Mouse (Mus musculus) CH12.LX (cell line): ENCODE measurements at regions not wholly inside any gene's neighbourhood (a gene's known extent, or its start where the extent isn't known, plus 50 kb on each side); places are given as distances from the start of the nearest gene placed in this dataset.

Source experiments
- DNase-seq: peaks from one replicate; pipeline ENCODE4 v3.0.0-alpha.2; 2013; ENCODE audit errors: extremely low read depth
- H3K27ac ChIP-seq: 2 replicates; pipeline ENCODE4 v1.5.1; 2012; ENCODE audit warnings: low read depth, mild to moderate bottlenecking, control low read depth, moderate library complexity; ENCODE audit not compliant: insufficient read depth
- H3K27me3 ChIP-seq: replicated peaks from 2 replicates; pipeline ENCODE3; 2012; ENCODE audit warnings: inconsistent platforms
- H3K36me3 ChIP-seq, 2 experiments: replicated peaks in 1 of 2; 2 replicates each; pipeline versions ENCODE3 to v1.6.1; 2012; ENCODE audit warnings: inconsistent platforms in 1 of 2, low read length in 1 of 2, mild to moderate bottlenecking in 1 of 2, mixed read lengths in 1 of 2, moderate library complexity in 1 of 2; ENCODE audit not compliant: control insufficient read depth in 1 of 2, insufficient read depth in 1 of 2
- H3K4me1 ChIP-seq, 2 experiments: 2 replicates each; pipeline ENCODE4 v1.6.1; 2012; ENCODE audit warnings: inconsistent platforms in 1 of 2, moderate library complexity in 1 of 2; ENCODE audit not compliant: insufficient read depth in 2 of 2, control insufficient read depth in 1 of 2
- H3K4me2 ChIP-seq: 2 replicates; pipeline ENCODE4 v1.6.1; 2012; ENCODE audit warnings: low read depth, mild to moderate bottlenecking, control low read depth; ENCODE audit not compliant: poor library complexity, insufficient read depth, severe bottlenecking
- H3K4me3 ChIP-seq, 3 experiments: fragments of 150-350 bp in 1 of 3; sonication (generic) in 1 of 3; replicated peaks in 1 of 3; 2 replicates each; pipeline versions ENCODE3 to v1.5.1; 2011 to 2012; ENCODE audit warnings: low read depth in 2 of 3, low read length in 2 of 3, mild to moderate bottlenecking in 2 of 3, moderate library complexity in 2 of 3, control low read depth in 1 of 3, improper control_type of control experiment in 1 of 3, inconsistent platforms in 1 of 3, mixed read lengths in 1 of 3; ENCODE audit not compliant: poor library complexity in 1 of 3
- H3K79me2 ChIP-seq: replicated peaks from 2 replicates; pipeline ENCODE4 v1.6.1; 2012; ENCODE audit warnings: mild to moderate bottlenecking, moderate library complexity; ENCODE audit not compliant: control insufficient read depth, poor library complexity, insufficient read depth, severe bottlenecking; ENCODE audit errors: extremely low read depth
- H3K9ac ChIP-seq: 2 replicates; pipeline ENCODE4 v1.6.1; 2012; ENCODE audit warnings: low read depth, mild to moderate bottlenecking, control low read depth, moderate library complexity; ENCODE audit not compliant: insufficient read depth
- H3K9me3 ChIP-seq: replicated peaks from 2 replicates; pipeline ENCODE3; 2012; ENCODE audit warnings: low read length, inconsistent platforms, mixed read lengths
- MAX ChIP-seq: IDR thresholded peaks from 2 replicates; pipeline ENCODE4 v1.6.1; 2011; ENCODE audit warnings: low read length, improper control_type of control experiment
- MAZ ChIP-seq: IDR thresholded peaks from 2 replicates; pipeline ENCODE4 v1.6.1; 2012; ENCODE audit warnings: low read depth, mild to moderate bottlenecking, inconsistent platforms, low read length, improper control_type of control experiment, moderate library complexity
- MYC ChIP-seq: IDR thresholded peaks from 2 replicates; pipeline ENCODE4 v1.6.1; 2011; ENCODE audit warnings: low read depth, mild to moderate bottlenecking, improper control_type of control experiment, low read length
- NRF1 ChIP-seq: IDR thresholded peaks from 2 replicates; pipeline ENCODE4 v1.6.1; 2014; ENCODE audit warnings: low read depth, mild to moderate bottlenecking, inconsistent platforms, low read length, improper control_type of control experiment, moderate library complexity
- RAD21 ChIP-seq: IDR thresholded peaks from 2 replicates; pipeline ENCODE4 v1.6.1; 2011; ENCODE audit warnings: low read depth, mild to moderate bottlenecking, low read length, improper control_type of control experiment, moderate library complexity
- RCOR1 ChIP-seq: conservative IDR thresholded peaks from 2 replicates; pipeline ENCODE4 v1.6.1; 2012; ENCODE audit warnings: low read depth, mild to moderate bottlenecking, inconsistent platforms, low read length, improper control_type of control experiment
- SMC3 ChIP-seq: IDR thresholded peaks from 2 replicates; pipeline ENCODE4 v1.6.1; 2011; ENCODE audit warnings: low read depth, low read length, improper control_type of control experiment
- TCF12 ChIP-seq: IDR thresholded peaks from 2 replicates; pipeline ENCODE4 v1.6.1; 2014; ENCODE audit warnings: low read depth, mild to moderate bottlenecking, inconsistent platforms, low read length, improper control_type of control experiment
- USF1 ChIP-seq: IDR thresholded peaks from 2 replicates; pipeline ENCODE4 v1.6.1; 2014; ENCODE audit warnings: low read depth, mild to moderate bottlenecking, inconsistent platforms, low read length, improper control_type of control experiment
- ZMIZ1 ChIP-seq: IDR thresholded peaks from 2 replicates; pipeline ENCODE4 v1.6.1; 2012; ENCODE audit warnings: low read depth, mild to moderate bottlenecking, inconsistent platforms, low read length, improper control_type of control experiment
- ZNF384 ChIP-seq: IDR thresholded peaks from 2 replicates; pipeline ENCODE4 v1.6.1; 2012; ENCODE audit warnings: low read depth, low read length, improper control_type of control experiment, inconsistent platforms
- dilution Hi-C: fragments of 300-500 bp; cut with MboI; formaldehyde crosslinking; loops from 2 replicates; pipeline ENCODE4 v1.14.3; 2020; ENCODE audit warnings: low sequenced_read_pairs; ENCODE audit not compliant: extremely low pct_unique_long_range_greater_than_20kb, extremely low pct_ligation_motif_present
- in situ Hi-C: fragments of 300-500 bp; cut with MboI; formaldehyde crosslinking; loops from 3 replicates; pipeline ENCODE4 v1.14.3; 2019; ENCODE audit warnings: low sequenced_read_pairs, low pct_ligation_motif_present, low pct_unique_long_range_greater_than_20kb, mixed read lengths

GRCm38 (mm10) chr13:72167434-72167833 lies 203.9 kb upstream of the Irx1 start:
- Histone ChIP-seq H3K27ac (no peak overlapping the region), H3K79me2 (no peaks in the 10 kb centered on the region), H3K27me3 (no peaks in the 10 kb centered on the region), H3K4me3 (no peak overlapping the region), H3K9ac (no peak overlapping the region), H3K9me3 (peaks cover 71% of the 10 kb centered on the region), H3K36me3 (no peaks in the 10 kb centered on the region), H3K4me1 (no peaks in the 10 kb centered on the region), H3K4me2 (no peak overlapping the region)
- DNase-seq, result no peak
- TF ChIP-seq USF1 (no peak), MAX (no peak), RAD21 (no peak)
- dilution Hi-C loops, result no loop called here
- in situ Hi-C loops, result no loop called here

DNA sequence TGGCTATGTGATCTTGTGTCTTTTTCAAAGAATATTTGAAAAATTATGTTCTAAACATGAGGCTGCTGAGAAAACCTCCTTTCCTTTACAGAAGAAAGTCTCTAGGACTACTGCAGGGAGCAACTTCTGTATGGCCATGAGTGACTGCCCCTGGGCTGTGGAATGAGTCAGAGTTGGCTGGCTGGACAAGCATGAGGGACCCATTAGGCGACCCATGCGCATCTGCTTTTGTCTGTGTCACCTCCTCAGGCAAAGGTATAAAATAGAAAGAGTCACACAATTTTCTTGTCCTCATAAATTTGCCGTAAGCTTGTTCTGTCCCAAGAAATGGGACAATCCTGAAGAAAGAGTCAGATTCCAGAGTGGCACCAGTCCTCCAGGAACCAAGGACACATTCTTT lies 220.1 kb upstream of the Irx1 start:
- Histone ChIP-seq H3K9ac (no peak overlapping the region), H3K36me3 (no peaks in the 10 kb centered on the region), H3K9me3 (peaks cover 70% of the 10 kb centered on the region), H3K27me3 (no peaks in the 10 kb centered on the region), H3K27ac (no peak overlapping the region), H3K4me2 (no peak overlapping the region), H3K4me3 (no peak overlapping the region), H3K4me1 (no peaks in the 10 kb centered on the region), H3K79me2 (no peaks in the 10 kb centered on the region)
- DNase-seq, result no peak
- dilution Hi-C loops (no loop called here), in situ Hi-C loops (no loop called here)
- TF ChIP-seq ZMIZ1, result no peak

DNA sequence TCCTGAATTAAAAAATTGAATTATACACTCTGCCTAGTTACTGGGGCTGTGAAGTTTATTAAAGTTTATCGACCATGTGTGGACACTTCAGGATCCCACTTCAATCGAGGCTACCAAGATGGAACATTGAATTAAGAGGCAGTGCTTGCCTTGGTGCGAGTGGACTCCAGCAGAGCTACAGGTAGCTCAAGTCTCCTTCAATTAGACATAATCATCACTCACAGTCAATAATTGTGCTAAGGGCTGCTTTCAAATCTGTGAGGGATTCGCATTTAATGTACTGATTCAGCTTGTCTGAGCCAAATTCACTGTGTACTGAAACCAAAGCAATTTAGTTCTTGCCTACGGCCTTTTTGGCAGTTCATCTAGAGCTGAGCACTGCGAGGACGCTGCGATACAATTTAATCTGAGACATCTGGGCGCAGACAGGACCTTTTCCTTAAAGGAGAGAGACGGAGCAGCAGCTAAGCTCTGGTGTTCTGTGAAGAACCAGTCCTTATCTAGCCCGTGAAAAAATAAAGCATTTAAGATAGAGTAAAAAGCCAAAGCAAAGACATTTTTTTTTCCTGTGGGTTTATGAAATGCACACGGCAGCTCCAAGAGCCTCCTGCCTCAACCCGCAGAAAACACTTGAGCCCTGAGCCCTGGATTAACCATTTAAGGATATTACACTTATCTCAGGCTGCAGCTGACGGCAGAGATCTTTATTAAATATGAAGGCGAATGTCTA lies 220.8 kb upstream of the Irx1 start:
- Histone ChIP-seq H3K9ac (no peak overlapping the region), H3K79me2 (no peaks in the 10 kb centered on the region), H3K4me3 (no peak overlapping the region), H3K27ac (no peak overlapping the region), H3K9me3 (peaks cover 76% of the 10 kb centered on the region), H3K36me3 (no peaks in the 10 kb centered on the region), H3K4me1 (no peaks in the 10 kb centered on the region), H3K4me2 (no peak overlapping the region), H3K27me3 (no peaks in the 10 kb centered on the region)
- dilution Hi-C loops (no loop called here), in situ Hi-C loops (no loop called here)
- no peak for TF ChIP-seq TCF12
- TF ChIP-seq NRF1, result no peak
- no peak for TF ChIP-seq MAZ
- no peak for TF ChIP-seq ZNF384
- TF ChIP-seq MYC, result no peak
- TF ChIP-seq SMC3, result no peak
- TF ChIP-seq RCOR1, result no peak
- no peak for DNase-seq
